Comparison of ENCODE assay signal across 8 mouse cellular contexts in genomic region chr6:82740269-82740668, GRCm38 (mm10). TPM values are rescaled to one million over a fixed set of nuclear protein-coding genes. Genes with fewer than 3 reads are reported as not detected.
A peak's percentile ranks its signal among the peaks of the same experiment; 100 is the strongest.
DNase-seq lines count a peak whose midpoint lies in the region; ATAC-seq and TF ChIP-seq lines count a peak whose summit lies in the region.

No protein-coding gene starts in this region.

- 32% methylated on average over 6 of the region's 6 CpGs for WGBS in forebrain, embryonic 15.5 days
- 28% methylated on average over 6 of the region's 6 CpGs for WGBS in hindbrain, postnatal 0 days

- H3K4me1 ChIP-seq in forebrain, embryonic 15.5 days = no peaks in the 10 kb centered on the region
- H3K4me1 ChIP-seq in hindbrain, postnatal 0 days (ENCODE audit: insufficient read depth, low read length) = 0 out of 2 replicates have a peak, but pooled peaks cover 4% of the 10 kb centered on the region

- H3K4me3 ChIP-seq in forebrain, embryonic 15.5 days = no peak overlapping the region
- H3K4me3 ChIP-seq in hindbrain, postnatal 0 days (ENCODE audit: low read length) = no peak overlapping the region
- peak overlapping the region; percentile 27 for H3K4me3 ChIP-seq in left cerebral cortex, adult 2 months

- ATAC-seq in forebrain, embryonic 15.5 days (replicated peaks) = peak; percentile 41; the same call in 1 of the 2 replicates
- ATAC-seq in hindbrain, postnatal 0 days = peak; percentile 36
- peak; percentile 76 for ATAC-seq in megakaryocyte progenitor cell, adult 5-6 weeks (replicated peaks; ENCODE audit: poor library complexity)

- H3K36me3 ChIP-seq in forebrain, embryonic 15.5 days = no peaks in the 10 kb centered on the region
- no peaks in the 10 kb centered on the region for H3K36me3 ChIP-seq in hindbrain, postnatal 0 days (ENCODE audit: insufficient read depth, low read length)

- DNase-seq in kidney, adult 18-20 months = peak; percentile 29
- no peak for DNase-seq in kidney, adult 11 months
- DNase-seq in c-Kit-positive CD71-positive TER-119-negative erythroid progenitor cells, embryonic 14.5 days (ENCODE audit: low read depth) = peak; percentile 50
- DNase-seq in hindbrain, postnatal 0 days (ENCODE audit: low spot score) = peak; percentile 94
- peak; percentile 38 for DNase-seq in left cerebral cortex, adult 2 months (ENCODE audit: extremely low spot score in 1 of 2, low spot score in 2 of 2)
- peak; percentile 20 to 46 for DNase-seq in spleen, postnatal 10 days (ENCODE audit: low spot score in 2 of 2)

- no peaks in the 10 kb centered on the region for H3K9me3 ChIP-seq in forebrain, embryonic 15.5 days
- H3K9me3 ChIP-seq in hindbrain, postnatal 0 days (ENCODE audit: low read length) = no peaks in the 10 kb centered on the region

- no peak overlapping the region; the same call in 1 of the 2 replicates for H3K4me2 ChIP-seq in forebrain, embryonic 15.5 days (replicated peaks)
- H3K4me2 ChIP-seq in hindbrain, postnatal 0 days (ENCODE audit: low read depth, low read length) = no peak overlapping the region

- H3K9ac ChIP-seq in forebrain, embryonic 15.5 days (replicated peaks) = no peak overlapping the region
- H3K9ac ChIP-seq in hindbrain, postnatal 0 days (replicated peaks; ENCODE audit: low read length) = no peak overlapping the region

- peak; percentile 82 for TF ChIP-seq CTCF in hindbrain, postnatal 0 days (IDR thresholded peaks at IDR 0.05; ENCODE audit: low read depth)
- peak; percentile 77 for TF ChIP-seq CTCF in left cerebral cortex, adult 2 months (IDR thresholded peaks at IDR 0.05)

- intact Hi-C loops in left cerebral cortex, adult 2 months (cut with DNase I) = loop anchor here (2.0 kb wide), 3 partner anchors 105 to 231 kb away; no protein-coding TSS in a partner anchor

- no peaks in the 10 kb centered on the region for H3K27me3 ChIP-seq in forebrain, embryonic 15.5 days
- H3K27me3 ChIP-seq in hindbrain, postnatal 0 days (ENCODE audit: insufficient read depth, low read length) = no peaks in the 10 kb centered on the region

- no peak overlapping the region for H3K27ac ChIP-seq in forebrain, embryonic 15.5 days (replicated peaks)
- no peak overlapping the region for H3K27ac ChIP-seq in hindbrain, postnatal 0 days
- H3K27ac ChIP-seq in left cerebral cortex, adult 2 months = no peak overlapping the region

RNA-seq across cellular contexts. Expression of gene Hk2, which starts 34.0 kb away (rescaled TPM):
- 5.3 and 7.4 TPM in 2 replicates for polyA plus RNA-seq in forebrain, embryonic 15.5 days (2015; fragmentation: Nextera tagmentation; extraction: Ambion mirVana)
- total RNA-seq in hindbrain, postnatal 0 days (2014; rRNA removed) = 6.0 and 13.0 TPM in 2 replicates
- 2.6 and 3.6 TPM in 2 replicates for polyA plus RNA-seq in hindbrain, postnatal 0 days (2015; fragmentation: Nextera tagmentation; extraction: Ambion mirVana)
- 1 to 10 TPM; 2.9 to 4.1 TPM for total RNA-seq in left cerebral cortex, adult 2 months (2021)
- 40.9 and 44.3 TPM in 2 replicates for total RNA-seq in megakaryocyte progenitor cell, adult 5-6 weeks (2015)
- 39.7 and 54.4 TPM in 2 replicates for total RNA-seq in megakaryocyte progenitor cell, adult 5-6 weeks (2017)

RNA-seq across cellular contexts. Expression of gene Pole4, which starts 35.1 kb away (rescaled TPM):
- 112 and 113 TPM in 2 replicates for polyA plus RNA-seq in forebrain, embryonic 15.5 days (2015; fragmentation: Nextera tagmentation; extraction: Ambion mirVana)
- total RNA-seq in hindbrain, postnatal 0 days (2014; rRNA removed) = 55.7 and 68.4 TPM in 2 replicates
- polyA plus RNA-seq in hindbrain, postnatal 0 days (2015; fragmentation: Nextera tagmentation; extraction: Ambion mirVana) = 136 and 142 TPM in 2 replicates
- total RNA-seq in left cerebral cortex, adult 2 months (2021) = 10 to 100 TPM; 26.0 to 31.6 TPM
- total RNA-seq in megakaryocyte progenitor cell, adult 5-6 weeks (2015) = 87.5 and 108 TPM in 2 replicates
- total RNA-seq in megakaryocyte progenitor cell, adult 5-6 weeks (2017) = 42.6 and 48.6 TPM in 2 replicates
